Mouse (Mus musculus) left cerebral cortex, adult 2 months (tissue): ENCODE measurements around the gene Asic2. TPM values are rescaled to one million over a fixed set of nuclear protein-coding genes. Genes with fewer than 3 reads are reported as not detected.

ENCODE experiments used
- DNase-seq, 2 experiments: peaks; one replicate each; pipeline ENCODE4 v3.0.0; 2021 to 2022; ENCODE audit warnings: low spot score in 2 of 2, mixed read lengths in 1 of 2; ENCODE audit errors: extremely low spot score in 1 of 2
- H3K27ac ChIP-seq: fragments of 200-600 bp; 2 replicates; pipeline ENCODE4 v1.8.1; 2022
- H3K4me3 ChIP-seq: fragments of 200-600 bp; 2 replicates; pipeline ENCODE4 v1.8.1; 2022
- CTCF ChIP-seq: fragments of 200-600 bp; IDR thresholded peaks from 2 replicates; pipeline ENCODE4 v1.8.1; 2022; ENCODE audit warnings: antibody characterized with exemption, mild to moderate bottlenecking, moderate library complexity
- intact Hi-C: fragments of 180-260 bp; cut with DNase I; formaldehyde crosslinking; loops from one replicate; pipeline ENCODE4 v1.15.1; 2025
- total RNA-seq, 2 experiments: library from RNA; stranded (reverse); gene quantifications; 2 replicates each; pipeline ENCODE4 v1.2.3; 2021

Gene Asic2
- total RNA-seq, 2 experiments from 2014 or later = 65.7 to 75.2 TPM

DNA sequence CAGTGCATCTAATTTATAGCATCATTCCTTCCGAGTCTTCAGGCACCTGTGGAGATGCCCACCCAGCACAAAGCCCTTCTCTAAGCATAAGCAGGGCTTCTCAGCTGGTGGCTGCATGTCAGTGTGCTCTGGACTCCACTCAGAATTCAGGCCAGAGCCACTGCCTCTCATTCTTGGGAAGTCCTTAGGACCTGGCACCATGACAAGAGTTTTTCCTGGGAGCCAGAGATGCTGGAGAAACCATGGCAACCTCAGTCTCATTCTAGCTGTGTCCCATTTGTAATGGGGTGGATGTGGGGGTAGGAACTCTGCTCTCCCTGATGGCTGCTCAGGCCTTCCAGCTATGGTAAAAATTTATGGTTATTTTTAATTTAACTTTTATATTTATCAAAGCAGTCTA is 1006.9 kb downstream of the Asic2 start:
- no peak for TF ChIP-seq CTCF
- Histone ChIP-seq H3K27ac (peak overlapping the region; percentile 38), H3K4me3 (no peak overlapping the region)
- intact Hi-C loops = loop anchor here (5.0 kb wide), 1 partner anchor 191 kb away; no protein-coding TSS in a partner anchor
- peak; percentile 49 to 58 for DNase-seq

DNA sequence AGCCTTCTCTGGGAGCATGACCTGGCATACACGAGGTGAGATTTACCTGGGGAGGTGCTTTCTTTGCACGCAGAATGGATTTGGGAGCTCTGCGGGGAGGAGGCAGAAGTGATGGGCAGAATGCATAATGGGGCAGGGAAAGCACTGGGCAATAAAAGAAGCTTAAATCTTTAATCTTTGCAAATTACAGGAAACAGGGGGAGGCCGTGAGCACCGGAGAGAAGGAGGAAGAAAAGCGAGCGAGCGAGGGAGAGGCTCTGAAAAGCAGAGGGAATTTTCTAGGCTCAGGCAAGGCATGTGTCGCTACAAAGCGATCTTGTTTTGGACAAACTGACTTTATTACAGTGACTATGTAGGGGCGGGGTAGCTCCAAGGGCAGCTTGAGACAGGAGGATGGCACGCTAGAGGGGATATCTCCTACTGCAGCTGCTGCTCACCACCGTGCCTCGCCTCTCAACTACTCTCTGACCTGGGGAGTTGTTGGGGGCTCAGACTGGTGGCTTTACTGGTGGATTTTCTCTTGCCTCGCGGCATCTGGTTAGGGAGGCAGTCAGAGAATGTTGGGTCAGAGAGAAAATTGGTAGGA is 1010.1 kb downstream of the Asic2 start:
- Histone ChIP-seq H3K27ac (no peak overlapping the region), H3K4me3 (no peak overlapping the region)
- intact Hi-C loops = no loop called here
- no peak for TF ChIP-seq CTCF
- DNase-seq = no peak

DNA sequence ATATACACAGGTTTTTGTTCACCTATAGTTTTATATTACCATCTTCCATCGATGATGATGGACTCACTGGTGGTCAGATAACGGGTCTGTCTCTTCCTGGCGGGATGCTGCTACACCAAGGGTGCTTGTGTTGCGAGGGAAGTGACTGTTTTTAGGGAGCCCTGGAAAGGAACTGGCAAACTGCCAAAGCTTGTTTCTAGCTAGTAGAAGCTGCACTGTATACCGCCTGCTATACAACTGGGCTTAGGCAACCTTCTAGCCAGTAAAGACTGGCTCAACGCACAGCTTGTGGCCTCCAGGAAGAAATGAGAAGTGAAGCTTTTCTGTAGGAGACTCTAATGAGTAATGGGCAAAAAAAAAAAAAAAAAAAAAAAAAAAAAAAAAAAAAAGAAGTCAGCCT is 1012.3 kb downstream of the Asic2 start:
- intact Hi-C loops = no loop called here
- DNase-seq = no peak

DNA sequence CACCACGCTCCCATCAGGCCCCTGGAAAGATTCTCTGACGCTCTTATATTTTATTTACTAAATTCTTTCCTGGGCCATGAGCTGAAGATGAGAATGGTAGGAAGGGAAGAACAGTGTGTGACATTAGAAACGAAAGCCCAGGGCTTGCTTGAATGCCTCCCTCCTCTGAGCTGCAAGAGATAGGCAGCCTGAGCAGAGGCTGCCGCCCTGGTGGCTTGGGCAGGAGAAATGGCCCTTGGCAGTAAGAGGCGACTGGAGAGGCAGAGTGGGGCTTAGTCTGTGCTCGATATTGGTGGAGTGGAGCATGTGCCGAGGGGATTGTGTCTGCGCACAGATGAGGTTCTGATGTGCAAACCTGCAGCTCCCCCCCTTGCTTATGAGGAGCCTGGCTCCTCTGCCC is 1014.1 kb downstream of the Asic2 start:
- TF ChIP-seq CTCF = peak; percentile 29
- intact Hi-C loops = no loop called here
- no peak for DNase-seq
- no peak overlapping the region for H3K4me3 ChIP-seq
- 0 out of 2 replicates have a peak overlapping the region, but pooled peaks have one; percentile 4 for H3K27ac ChIP-seq

More for the DNA sequence above, 1012.3 kb downstream of the Asic2 start:
- no peak overlapping the region for H3K4me3 ChIP-seq
- no peak overlapping the region for H3K27ac ChIP-seq
- TF ChIP-seq CTCF = no peak

DNA sequence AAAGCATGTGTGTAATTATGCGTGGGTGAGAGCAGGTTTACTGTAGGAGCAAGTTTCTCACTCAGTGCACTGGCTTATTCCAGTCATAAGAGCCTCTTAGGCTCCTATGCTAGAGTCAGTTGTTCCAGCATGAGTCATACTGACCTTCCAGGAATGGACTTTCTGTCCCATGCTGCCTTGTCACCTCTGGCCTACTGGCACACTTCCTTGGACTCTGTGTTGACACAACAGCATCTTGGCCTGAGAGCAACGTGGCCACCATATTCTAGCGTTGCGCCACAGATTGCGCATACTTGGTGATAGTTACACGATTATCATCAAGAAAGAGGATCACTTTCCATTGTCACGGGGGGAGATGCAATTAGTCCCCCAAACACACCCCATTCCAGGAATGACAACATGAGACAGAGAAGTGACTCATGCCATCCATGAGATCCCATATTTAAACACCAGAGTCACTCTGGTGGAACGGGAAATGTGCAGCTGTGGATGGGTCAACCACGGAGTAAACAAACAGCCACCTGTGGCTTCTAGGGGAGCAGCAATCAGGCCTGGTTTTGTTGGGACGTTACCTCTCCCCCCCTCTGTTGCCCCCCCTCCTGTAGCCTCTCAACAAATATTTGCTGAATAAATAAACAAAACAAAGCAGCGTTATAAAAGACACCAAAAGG is 1019.1 kb downstream of the Asic2 start:
- no peak for TF ChIP-seq CTCF
- Histone ChIP-seq H3K4me3 (no peak overlapping the region), H3K27ac (no peak overlapping the region)
- intact Hi-C loops = no loop called here
- no peak for DNase-seq

DNA sequence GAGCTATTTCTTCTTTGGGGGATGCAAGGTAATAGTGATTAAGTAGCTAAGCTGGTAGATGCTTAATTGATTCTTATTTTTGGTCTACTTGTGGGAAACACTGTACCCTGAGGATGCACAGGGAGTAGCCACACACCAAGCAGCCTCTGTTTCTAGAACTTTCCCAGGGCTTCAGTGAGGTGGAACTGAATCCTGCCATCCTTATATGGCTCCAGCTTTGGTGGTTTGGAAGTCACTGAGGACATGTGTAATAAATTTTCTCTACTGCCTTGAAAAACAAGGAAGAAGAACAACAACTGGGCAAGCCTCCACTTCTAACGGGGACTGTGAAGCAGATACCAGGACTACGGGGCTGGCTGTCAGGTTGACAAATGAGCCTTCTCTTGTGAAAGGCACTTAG is 1020.2 kb downstream of the Asic2 start:
- intact Hi-C loops = no loop called here

DNA sequence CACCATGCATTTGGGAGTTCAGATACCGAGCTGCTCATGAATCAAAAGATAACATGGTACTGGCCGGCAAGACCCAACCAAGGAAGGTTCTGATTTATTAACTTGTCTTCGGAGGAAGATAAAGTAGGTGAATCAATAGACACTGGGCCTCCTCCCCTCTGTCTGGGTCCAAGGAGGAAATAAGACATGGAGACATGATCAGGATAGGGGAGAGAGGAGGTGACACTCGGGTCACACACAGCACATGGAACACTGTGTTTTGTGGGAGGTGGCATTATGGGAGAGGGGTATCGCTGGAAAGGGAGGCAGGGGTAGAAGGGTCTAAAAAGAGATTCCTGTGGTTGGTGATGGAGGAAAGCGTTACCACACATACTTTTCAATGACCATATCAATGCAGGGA is 1022.1 kb downstream of the Asic2 start:
- H3K4me3 ChIP-seq = no peak overlapping the region
- DNase-seq = no peak
- H3K27ac ChIP-seq = no peak overlapping the region
- TF ChIP-seq CTCF = no peak
- intact Hi-C loops = no loop called here

More for the DNA sequence above, 1020.2 kb downstream of the Asic2 start:
- no peak for DNase-seq
- H3K27ac ChIP-seq = no peak overlapping the region
- no peak for TF ChIP-seq CTCF
- H3K4me3 ChIP-seq = no peak overlapping the region

DNA sequence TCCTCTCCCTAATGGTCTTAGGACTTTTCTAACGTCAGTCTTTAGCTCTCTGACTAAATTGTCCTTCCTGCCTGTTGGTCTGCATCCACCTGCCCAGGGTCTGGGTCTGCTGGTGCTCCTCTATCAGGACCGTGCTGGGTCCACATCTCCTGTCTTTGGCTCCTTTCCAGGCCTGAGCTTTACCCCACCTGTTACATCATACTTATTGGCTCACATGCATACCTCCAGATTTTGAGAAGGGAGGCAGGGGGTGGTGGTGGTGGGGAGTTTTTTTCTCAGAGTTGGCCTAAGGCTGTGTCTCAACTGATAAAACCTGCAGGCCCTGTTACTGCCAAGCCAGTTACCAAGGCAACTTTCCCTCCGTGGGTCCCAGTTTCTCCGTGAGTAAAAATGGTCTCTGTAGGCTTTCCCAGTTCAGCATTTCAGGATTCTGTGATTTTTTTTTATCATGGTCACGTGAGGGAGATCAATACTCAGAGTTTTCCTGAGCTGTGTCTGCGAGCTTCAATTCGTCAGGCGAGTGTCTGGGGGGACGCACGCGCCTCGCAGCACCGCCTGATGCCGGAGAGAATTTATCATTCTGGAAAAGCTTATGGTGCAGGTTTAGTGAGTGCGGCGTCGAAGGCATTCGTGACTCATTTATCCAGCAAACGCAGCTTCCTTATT is 1044.8 kb downstream of the Asic2 start:
- Histone ChIP-seq H3K27ac (peak overlapping the region; percentile 69), H3K4me3 (no peak overlapping the region)
- peak; percentile 41 to 43 for DNase-seq
- no peak for TF ChIP-seq CTCF
- intact Hi-C loops = loop anchor here (2.0 kb wide), 1 partner anchor 171 kb away; no protein-coding TSS in a partner anchor

DNA sequence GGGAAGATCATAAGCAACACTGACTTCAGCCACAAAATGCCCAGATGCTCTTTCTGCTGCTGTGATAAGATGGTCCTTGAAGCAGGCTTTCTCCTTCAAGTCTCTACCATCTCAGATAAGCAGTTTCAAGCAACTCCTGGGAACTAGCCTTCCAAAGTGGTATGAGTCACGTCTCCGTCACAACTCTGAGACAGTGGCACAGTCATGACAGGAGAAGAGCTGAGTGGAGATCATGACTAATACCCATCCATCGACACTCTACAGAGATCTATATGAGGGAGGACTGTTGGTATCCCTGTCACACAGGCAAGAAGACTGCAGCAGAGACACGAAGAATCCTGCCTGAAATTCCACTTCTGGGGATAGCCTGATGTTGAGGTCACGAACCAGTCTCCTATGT is 1049.9 kb downstream of the Asic2 start:
- Histone ChIP-seq H3K4me3 (no peak overlapping the region), H3K27ac (no peak overlapping the region)
- DNase-seq = no peak
- TF ChIP-seq CTCF = no peak
- intact Hi-C loops = no loop called here

DNA sequence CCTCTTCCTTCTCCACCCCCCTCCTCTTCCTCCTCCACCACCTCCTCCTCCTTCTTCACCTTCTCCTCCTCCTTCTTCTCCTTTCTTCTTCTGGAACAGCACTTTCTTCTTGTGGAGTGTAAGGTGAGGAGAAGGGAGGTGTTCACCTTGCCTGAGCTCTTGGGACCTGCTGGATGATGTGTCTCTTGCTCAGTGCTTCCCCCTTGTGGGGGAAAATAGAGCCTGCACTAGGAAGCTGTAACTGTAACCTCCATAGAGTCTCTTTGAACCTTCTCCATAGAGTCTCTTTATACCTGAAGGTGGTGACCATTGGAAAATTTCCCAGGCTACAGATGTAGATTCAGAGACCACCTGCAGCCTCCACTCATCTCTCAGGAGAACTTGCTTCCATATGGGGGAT is 1050.6 kb downstream of the Asic2 start:
- DNase-seq = no peak
- intact Hi-C loops = no loop called here
- TF ChIP-seq CTCF = peak; percentile 42
- Histone ChIP-seq H3K27ac (no peak overlapping the region), H3K4me3 (no peak overlapping the region)

DNA sequence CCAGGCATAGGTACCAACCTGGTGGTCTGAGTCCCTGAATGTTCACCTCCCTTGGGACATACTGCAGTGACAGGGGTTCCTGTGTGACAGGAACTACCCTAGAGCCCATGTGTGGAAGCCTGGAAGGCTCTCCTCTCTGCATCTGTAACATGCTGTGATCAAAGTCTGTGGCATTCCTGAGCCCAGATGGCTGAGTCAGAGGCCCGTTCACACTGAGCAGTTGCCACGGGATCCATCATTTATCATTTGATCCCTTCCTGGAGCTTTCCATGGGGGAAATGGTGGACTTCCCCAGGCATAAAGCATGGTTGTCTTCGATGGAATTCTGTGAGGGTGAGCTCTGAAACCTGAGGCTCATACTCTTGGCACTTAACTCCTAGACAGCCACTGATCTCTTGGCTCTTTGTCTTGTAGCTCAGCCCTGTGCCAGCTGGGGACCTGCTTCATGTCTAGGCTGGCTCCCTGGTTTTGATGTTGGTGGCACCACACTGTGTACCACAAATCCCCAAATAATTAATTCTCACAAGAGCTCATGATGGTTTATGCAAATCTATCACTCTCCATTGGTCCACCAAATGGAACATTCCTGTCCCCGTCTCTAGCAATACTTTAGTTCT is 1054.7 kb downstream of the Asic2 start:
- intact Hi-C loops = loop anchor here (5.0 kb wide), 1 partner anchor 144 kb away; no protein-coding TSS in a partner anchor
- no peak for DNase-seq
- Histone ChIP-seq H3K27ac (no peak overlapping the region; the same call in 1 of the 2 replicates), H3K4me3 (no peak overlapping the region)
- no peak for TF ChIP-seq CTCF

DNA sequence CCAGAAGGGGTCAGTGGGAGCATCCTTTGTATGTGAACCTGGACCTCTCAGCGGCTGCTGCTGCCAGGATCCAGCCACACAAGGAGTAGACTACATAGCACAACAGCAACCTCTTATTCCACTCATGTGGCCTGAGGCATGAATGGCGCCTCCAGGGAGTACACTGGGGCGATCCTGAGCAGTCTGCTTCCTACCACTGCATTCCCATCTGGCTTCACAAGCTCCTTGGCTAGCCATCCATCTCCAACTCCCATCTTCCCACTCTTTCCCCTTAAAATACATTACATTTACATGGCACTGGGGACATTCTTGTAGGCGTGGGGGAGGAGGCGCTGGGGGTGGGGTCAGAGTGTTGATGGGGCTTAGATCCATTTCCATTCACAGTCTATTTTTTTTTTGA is 1055.5 kb downstream of the Asic2 start:
- Histone ChIP-seq H3K27ac (no peak overlapping the region; the same call in 1 of the 2 replicates), H3K4me3 (no peak overlapping the region)
- TF ChIP-seq CTCF = no peak
- no peak for DNase-seq
- intact Hi-C loops = loop anchor here (5.0 kb wide), 1 partner anchor 145 kb away; no protein-coding TSS in a partner anchor
